Mouse (Mus musculus) CD8-positive naive resting alpha-beta T cell, adult 2 months (primary cell): ENCODE measurements at regions not wholly inside any gene's neighbourhood (a gene's known extent, or its start where the extent isn't known, plus 50 kb on each side); places are given as distances from the start of the nearest gene placed in this dataset.
"Not testable (repeated sequence)": the region's sequence is repeated elsewhere in the genome, so short reads cannot be mapped to it uniquely, and the experiment has no call there.

Experiments
- DNase-seq, 2 experiments: peaks; one replicate each; pipeline ENCODE4 v3.0.0; 2022; ENCODE audit warnings: low read depth in 2 of 2, low spot score in 2 of 2

DNA sequence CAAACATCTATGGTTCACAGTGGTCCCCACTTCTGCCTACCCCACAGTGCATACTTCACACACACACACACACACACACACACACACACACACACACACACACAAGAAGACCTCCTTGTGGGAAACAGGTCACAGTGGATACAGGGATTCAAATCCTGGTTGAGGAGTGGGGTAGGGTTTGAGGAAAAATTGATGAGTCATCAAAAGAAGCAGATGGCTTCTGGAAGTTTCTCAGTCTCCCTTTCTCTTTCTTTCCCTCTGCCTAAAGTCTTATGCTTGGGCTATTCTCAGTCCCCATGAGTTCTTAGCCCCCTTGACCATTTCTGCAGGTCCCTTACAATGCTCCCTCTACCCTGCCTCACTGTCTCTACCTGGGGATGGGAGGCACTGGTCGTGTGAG, 56.4 kb downstream of the Rassf10 start:
- no peak for DNase-seq

DNA sequence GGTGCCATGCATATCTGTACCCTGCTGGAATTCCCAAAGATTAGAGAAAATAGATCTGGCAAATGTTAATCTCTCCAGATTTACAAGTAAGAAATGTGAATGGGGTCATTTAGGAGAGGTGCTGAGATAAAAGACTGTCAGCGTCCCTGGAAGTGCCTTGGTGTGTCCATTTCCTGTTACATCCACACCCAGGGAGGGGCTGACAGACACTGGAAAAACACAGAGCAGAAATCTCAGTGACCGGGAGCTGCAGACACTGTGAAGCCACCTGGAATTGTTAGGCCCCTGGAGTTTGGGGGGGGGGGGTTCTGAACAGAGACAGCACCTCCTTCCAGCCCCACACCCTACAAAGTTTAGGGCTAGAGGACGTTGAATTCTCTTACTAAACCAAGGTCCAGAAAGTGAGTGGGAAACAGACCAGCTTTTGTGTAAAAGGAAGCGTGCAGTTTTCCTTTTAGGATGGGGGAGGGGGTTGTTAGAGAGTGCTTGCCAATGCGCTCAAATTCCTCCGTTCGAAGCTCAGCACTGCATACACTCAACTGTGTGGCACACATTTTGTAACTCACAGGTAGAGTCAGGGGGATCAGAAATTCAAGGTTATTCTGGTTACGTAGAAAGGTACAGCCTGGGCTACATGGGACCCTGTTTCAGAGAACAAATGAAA, 63.5 kb downstream of the Rassf10 start:
- DNase-seq = no peak

DNA sequence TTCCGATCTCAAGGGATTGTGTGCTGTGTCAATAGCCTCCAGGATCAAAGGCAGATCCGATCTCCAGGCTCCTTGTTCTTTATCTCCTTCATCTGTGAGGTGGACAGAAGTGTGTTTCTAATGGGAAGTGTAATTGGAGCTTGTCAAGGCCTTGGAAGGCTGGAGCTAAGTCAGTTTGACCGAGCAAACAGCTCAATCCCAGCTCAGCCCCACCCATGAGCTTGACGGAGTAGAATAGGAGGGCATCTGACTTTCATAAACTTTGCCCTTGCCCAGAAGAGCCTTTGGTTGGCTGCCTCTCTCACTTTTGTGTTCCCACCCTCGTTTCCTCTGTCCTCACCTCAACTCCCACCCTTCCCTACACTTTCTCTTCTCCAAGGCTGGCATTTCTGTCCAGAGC, 67.7 kb downstream of the Rassf10 start:
- DNase-seq = no peak

DNA sequence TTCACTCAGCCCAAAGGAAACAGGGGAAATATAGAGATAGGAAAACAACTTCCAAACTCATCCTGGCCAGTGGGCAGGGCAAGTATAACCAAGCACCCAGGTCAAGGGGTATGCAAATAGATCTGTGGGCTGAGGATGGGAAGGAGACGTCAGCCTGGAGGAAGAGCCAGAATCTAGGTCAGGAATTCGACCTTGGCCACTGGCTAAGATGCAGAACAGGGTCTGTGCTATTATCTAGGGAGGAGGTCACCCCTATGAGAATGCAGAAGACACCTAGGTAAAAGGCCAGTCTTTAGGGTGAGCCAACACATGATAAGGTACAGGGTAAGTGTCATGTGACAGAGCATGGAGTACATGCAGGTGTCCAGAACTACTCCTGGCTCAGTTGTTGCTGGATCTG, 68.8 kb downstream of the Rassf10 start:
- no peak for DNase-seq

DNA sequence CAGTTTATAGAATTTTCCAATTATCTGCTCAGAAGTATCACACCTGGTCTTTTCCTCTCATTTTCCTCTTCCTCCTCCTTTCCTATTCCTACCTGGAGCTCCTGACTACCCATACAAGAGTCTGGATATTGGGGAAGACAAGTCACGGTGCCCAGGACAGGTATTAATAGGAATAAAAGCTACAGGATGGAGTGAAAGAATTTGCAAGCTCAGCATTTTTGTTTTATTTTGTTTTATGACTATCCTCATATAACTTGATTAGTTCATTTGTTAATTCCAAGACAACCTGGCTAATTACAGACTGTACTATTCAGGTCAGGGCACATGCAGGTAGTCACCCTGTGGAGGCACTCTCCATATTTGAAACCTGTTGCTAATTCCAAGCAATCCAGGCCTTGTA, 72.0 kb downstream of the Rassf10 start:
- no peak for DNase-seq

DNA sequence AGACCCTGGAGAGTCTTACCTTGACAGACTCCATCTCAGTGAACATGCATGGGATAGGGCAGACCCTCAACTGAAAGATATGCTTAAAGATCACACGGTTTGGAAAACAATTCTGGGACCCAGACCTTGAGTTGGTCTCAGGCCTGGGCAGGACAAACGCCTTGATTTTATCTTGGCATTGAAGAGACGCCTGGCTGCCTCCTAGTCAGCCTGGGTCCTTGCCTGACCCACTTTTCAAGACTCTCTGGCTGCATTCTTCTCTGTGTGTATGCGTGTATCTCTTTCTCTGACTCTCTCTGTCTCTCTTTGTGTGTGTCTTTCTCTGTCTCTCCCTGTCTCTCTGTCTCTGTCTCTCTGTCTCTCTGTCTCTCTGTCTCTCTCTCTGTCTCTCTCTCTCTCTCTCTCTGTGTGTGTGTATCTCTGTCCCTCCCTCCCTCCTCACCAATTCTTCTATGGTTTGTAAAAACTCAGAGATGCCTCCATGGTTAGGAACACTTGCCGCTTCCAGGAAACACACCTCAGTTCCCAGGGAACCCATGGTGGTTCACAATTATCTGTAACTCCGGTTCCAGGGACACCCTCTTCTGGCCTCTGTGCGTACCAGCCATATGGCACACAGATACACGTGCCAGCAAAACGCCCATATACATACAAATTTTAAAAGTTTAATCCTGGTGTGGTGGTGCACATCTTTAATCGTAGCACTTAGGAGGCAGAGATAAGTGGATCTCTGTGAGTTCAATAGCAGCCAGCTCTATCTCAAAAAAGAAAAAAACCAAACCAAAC, 72.7 kb downstream of the Rassf10 start:
- no peak for DNase-seq

DNA sequence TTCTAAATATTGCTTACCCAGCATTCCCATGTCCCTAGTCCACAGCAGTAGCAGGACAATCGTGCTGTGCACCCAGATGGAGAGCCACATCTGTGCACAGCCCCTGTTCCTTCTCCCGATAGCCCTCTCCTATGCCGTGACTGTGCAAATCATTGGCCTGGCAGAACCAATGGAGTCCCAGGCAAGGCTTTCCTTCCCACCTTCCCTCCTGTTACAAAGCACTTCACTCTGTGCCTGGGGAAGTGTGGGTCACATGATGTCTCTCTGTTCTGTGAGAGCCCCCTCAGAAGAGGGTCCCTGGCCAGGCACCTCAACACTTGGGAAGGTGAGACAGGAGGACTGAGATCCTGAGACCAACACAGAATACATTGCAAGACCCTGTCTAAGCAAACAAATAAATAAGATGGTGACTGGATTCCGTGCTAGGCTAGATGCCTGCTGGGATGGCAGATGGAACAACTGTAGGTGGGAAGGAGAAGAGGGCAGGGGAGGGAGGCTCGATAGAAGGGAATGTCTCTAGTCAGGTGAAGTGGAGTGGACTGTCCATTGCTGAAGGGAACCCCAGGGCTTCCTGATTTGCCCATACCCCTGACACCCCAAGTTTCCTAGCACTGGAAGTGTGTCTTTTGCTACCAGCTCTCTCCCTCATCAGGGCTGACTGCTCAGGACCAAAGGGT, 73.5 kb downstream of the Rassf10 start:
- no peak for DNase-seq

DNA sequence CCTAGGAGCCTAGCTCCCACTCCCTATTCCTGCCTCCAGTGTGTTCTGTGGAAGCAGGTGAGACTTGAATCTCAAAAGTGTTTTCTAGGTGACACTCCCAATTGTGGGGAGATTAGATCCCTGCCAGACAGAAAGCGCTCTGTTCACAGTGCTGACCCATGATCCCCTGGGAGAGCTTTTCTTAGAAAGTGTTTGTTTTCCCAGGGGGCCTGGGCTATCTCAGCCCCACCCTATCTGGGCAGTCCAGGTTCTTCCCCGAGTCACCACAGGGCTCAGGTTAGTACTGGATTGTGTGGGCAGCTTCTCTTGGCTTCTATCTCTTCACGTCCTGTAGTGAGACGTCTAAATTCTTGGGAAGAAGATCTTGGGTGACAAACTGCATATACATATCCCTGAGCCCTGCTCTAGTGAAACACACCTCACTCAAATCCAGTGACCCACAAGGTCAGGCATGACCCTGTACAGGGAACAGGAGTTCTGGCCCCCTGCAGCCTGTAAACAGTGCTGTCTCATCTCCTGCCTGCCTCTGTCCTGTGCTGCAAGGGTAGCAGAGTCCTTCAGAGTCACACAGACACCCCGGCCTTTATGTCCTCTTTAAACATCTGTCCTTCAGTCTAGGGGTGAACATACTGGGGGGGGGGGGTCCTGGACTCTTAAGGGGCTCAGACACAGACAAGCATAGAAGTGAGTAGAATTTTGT, 76.4 kb downstream of the Rassf10 start:
- no peak for DNase-seq

DNA sequence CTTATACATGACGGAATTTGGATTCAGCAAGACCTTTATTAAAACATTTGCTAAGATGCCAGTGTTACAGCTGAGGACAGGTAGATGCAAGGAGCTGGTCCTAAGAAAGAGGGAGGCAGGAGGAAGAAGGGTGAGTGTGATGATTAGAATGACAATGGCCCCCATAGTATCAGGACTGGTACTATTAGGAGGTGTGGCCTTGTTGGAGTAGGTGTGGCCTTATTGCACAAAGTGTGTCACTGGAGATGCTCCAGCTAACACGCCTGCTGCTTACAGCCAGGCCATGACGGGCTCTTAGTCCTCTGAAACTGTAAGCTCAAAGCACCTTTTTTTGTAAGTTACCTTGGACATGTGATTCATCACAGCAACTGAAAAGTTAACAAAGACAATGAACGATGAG, 82.0 kb downstream of the Rassf10 start:
- DNase-seq = no peak

DNA sequence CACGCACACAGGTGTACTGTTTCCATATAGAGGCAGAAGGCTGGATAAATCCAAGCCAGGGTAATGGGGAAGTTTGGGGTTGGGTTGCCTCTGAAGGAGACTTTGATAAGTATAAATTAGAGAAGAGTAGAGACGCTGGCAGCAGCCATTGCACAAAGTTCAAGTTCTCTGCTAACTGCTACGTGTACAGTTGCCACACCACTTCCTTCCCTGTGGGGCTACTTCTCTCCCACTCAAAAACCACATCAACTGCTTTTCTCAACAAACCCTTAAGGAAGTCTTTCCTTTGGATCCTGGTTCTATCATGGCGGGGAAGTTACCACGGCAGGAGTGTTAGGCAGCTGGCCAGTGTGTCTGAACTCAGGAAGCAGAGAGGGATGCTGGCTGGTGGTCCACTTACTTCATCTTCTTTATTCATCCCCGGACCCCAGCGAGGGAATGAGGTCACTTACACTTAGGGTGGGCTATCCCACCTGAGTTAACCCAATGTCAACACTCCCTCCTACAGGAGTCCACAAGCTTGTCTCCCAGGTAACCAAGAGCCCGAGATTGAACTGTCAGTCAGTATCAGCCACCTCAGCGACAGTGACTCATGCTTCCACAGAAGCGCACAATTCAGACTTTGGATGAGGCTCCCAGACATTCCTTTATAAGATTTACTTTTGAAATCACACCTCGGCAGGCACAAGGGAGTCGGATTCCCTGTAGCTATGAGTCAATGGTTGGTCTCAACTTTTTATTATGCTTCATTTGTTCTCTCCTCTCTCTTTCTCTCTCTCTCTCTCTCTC, 84.3 kb downstream of the Rassf10 start:
- DNase-seq = no peak

DNA sequence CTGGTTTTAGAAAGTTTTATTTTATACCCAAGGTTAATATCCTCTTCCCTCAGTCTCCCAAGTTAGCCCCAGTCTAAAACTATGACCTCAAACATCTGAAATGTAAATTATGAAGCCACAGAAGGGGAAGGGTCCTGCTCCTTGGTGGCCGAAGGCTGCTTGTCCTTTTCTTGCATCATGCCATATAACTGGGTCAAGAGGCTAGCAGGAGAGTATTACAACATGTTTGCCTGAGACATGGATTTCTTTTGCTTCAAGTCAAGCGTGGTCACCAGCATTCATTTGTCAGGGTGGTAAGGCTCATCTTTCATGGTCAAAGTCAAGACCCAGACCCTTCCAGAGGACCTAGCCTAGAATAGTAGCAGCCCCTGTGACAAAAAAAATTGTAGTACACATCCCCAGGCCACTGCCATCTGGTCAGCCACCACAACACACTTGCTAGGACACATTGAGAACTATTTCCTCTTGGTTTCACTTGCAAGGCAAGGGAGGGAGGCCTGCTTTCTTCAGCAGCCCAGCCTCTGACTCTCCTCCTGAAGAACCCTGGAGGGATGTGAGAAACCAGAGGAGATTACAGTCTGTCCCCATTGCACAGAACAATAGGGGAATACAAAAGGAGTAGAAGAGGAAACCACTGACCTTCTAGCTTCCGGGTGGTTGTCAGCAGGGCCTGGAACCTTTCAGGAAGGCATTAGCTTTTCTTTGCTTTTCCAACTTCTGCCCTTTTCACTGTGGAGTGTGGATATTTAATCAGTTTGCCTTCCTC, 85.3 kb downstream of the Rassf10 start:
- DNase-seq = no peak

DNA sequence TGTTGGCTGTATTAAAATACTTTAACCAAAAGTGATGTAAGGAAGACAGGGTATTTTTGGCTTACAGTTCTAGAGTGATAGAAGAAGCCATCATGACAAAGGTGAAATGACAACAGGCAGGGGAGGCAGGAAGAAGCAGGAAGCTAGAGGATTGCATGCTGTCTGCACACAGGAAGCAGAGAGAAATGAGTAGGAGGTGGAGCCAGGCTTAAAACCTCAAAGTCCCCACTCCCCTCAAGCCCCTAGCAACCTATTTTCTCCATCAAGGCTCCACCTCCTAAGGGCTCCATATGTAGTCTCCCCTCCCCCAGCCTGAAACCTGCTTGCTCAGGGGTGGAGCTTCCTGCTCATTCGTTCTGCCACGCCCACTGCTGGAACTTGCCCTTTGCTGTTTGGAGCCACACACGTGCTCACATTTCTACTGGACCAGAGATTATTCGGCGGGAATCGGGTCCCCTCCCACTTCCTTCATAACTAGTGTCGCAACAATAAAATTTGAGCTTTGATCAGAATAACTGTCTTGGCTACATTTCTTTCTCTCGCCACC, 91.9 kb downstream of the Rassf10 start:
- DNase-seq = not testable (repeated sequence)

DNA sequence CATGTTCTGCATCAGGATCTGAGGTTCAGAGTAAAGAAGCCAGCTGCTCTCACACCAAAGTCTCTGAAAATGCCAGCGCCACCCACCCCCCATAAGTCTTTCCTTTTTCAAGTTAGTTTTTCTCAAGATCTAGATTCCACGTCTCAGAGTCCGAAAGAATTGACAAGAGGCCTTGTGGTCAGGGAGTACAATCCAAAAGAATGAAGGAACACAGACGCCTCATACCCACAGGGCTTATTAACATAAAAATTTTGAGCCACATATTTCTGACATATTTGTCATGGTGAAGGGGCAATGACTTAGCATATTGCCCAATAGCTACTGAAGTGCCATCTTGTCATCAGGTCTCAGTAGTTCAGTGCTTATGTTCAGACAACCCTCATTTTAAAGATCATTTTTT, 92.6 kb downstream of the Rassf10 start:
- DNase-seq = no peak

DNA sequence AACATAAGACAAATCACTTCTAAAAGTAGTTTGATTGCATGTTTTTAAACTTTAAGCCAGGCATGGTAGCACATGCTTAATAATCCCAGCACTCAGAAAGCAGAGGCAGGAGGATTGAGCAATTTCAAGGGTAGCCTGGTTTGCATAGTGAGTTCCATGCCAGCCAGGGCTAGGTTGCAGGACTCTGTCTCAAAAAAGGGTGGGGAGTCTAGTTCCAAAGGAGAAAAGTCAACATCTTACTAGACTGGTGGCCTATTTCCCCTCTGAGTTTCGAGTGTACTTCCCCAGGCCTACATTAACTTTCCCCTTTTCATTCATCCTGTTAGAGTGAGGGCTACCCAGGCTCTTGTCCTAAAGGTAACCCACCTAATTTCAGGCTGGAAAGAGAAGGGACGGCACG, 93.8 kb downstream of the Rassf10 start:
- no peak for DNase-seq

DNA sequence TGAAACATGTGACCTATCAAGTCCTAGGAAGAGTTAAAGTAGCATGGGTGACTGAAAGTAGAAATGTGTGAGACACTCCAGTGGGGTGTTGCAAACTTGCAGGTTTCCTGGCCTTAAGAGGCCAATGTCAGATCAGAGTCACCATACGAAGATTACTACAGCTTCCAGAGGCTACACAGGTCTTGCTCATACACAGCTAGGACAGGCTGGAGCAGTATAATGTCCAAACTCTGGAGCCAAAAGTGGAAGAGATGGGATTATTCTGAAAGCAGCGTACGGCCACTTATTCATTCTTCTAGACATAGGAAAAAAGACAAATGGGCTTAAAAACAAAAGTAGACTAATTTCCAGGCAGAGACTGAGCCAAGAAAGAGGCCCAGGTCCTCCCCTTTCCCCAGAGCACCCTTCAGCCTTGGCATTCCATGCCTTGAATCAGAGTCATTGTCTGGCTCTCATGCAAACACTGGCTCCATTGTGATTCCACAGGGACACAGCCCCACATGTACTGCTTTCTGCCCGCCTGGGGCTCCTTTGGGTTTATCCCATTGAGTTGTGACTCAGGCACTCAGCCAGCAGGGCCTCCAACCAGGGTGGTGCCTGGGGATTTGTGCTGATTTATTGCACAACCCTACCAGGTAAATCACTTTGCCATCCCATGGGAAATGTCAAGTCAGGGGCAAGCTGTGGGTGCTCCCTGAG, 94.5 kb downstream of the Rassf10 start:
- no peak for DNase-seq

DNA sequence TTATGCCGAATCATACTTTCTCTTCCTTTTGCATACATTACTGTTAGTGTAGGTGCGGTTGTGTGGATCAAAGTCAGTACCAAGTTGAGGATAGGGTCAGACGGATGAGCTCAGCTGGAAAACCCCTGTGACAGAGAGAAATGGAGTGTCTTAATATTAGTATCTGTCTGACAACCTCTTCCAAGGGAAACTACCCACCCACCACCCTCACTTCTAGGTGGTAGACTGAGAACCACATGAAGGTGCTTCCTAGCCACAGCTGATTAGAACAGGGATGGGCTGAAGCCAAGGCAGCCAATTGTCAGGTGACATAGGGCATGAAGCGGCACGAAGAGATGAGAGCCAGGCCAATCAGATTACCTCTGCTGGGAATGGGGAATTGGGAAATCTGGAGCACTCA, 95.7 kb downstream of the Rassf10 start:
- no peak for DNase-seq

DNA sequence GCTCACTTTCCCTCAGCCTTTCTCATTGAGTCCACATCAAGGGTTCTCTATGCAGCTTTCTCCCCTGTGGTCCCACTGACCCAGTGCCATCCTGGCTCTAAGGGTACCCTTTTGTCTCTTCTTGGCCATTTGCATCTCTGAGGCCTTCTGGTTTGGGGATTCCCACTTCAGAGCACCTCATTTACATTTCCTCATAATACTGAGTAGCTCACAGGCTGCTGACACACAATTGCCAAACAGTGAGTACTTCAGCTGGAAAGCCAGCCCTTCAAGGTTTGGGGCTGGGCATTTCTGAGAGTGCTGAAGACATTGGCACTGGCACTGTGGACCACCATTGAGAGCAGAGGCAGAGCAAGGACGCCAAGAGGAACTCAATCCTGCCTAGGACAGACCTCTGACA, 99.2 kb downstream of the Rassf10 start:
- no peak for DNase-seq

DNA sequence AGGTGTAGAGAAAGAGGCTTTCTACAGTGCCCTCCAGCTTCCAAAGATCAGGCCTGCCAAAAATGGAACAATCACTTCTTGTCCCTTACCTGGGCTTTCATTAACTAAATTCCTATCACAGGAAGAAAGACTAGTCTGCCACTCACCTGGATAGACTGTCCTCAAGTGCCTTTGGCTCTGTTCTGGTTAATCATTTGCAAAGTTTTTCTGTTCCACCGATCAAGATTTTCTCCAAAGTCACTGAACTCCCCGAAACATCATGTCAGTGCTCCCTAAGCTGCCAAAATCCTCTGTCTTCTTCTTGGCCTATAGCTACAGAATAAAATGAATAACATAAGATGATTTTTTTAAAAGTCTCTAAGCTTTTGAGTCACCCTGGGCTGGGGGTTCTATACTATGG, 102.7 kb downstream of the Rassf10 start:
- no peak for DNase-seq

DNA sequence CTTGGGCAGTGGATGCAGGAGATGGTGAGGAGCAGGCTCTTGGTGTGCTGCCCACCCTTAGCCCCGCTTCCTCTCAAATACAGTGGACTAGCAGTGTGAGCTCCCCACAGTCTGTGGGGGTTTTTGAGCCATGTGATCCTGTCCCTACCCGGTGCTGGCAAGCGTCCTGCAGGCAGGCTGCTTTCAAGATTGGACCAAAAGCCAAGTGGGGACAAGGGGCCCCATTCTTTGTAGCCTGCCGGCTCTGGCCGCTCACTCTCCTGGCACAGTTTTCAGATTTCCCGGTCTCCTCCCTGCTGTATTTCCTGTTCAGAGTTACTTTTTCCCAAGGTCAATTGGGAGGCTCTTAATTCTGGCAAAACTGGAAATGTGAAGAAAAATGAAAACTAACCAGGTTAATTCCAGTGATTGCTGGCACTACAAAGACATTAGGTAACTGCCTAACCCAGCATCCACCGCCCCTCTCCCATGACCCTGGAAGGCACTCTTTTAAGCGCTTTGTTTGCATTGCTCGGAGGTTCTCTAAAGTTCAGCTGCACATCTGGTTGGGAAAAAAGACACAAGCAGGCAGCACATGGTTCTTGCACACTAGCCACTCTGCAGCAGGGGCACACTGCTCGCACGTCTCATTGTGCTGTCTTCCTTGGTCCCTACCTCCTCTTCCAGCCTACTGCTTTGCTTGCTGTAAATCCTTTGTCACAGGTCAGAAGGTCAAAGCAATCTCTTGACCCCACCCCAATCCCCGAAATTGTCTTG, 105.6 kb downstream of the Rassf10 start:
- DNase-seq = no peak
